25 mouse cellular contexts compared by ENCODE assay signal in the genomic region with DNA sequence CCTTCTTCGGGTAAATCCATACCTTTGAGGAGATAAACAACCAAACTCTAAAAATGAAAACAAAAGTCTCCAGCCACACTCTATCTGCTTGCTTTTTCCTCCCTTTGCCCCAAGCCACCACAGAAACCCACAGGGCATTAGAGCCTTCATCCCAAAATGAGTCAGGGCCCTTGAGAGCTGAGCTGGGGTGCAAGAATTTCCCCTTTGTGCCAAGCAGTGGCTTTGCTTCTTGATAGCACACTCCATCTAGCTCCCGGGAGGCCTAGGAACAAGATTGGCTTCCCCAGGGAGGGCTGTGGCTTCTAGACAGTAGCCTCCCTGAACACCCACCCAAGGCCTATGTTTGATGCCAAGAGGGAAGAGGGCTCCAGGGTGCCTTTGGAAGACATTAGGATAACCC. TPM values are rescaled to one million over a fixed set of nuclear protein-coding genes. Genes with fewer than 3 reads are reported as not detected.
DNase-seq lines count a peak whose midpoint lies in the region; ATAC-seq and TF ChIP-seq lines count a peak whose summit lies in the region.
"Had no signal": no experiment of that assay in that cellular context is flagged by ENCODE, and none has a peak within 500 bp of the region (broad histone marks: within the 10 kb centered on the region; RNA-seq: fewer than 3 reads in every experiment).

No protein-coding gene starts in this region.

- peak; percentile 39 for DNase-seq in 3T3-L1 (ENCODE audit: low read depth, low spot score)
- peak; percentile 88 for DNase-seq in CH12.LX (ENCODE audit: extremely low read depth)
- DNase-seq in induced T-regulatory cell, adult 2 months (ENCODE audit: low read depth) = peak; percentile 66
- no peak for DNase-seq in heart, adult 8-10 months (ENCODE audit: low spot score)
- no peak for DNase-seq in adrenal gland, postnatal 10 days
- DNase-seq in urinary bladder, postnatal 10 days (ENCODE audit: low spot score) = no peak
- DNase-seq: adrenal gland, adult 2 months; adrenal gland, adult 8-10 months; adrenal gland, postnatal 14 days; adrenal gland, postnatal 25 days; adrenal gland, postnatal 36 days; B cell, adult 2 months; cerebellum, adult 11 months; cerebellum, adult 11-12 months; cerebellum, adult 18-20 months; cerebellum, adult 2 months; cerebellum, adult 8-10 months; cerebellum, adult 9-10 months had no signal

- H3K9ac ChIP-seq in CH12.LX (ENCODE audit: insufficient read depth, low read depth) = no peak overlapping the region
- no peak overlapping the region for H3K9ac ChIP-seq in midbrain, embryonic 13.5 days (replicated peaks)

- H3K4me1 ChIP-seq in CH12.LX (ENCODE audit: control insufficient read depth in 1 of 2, insufficient read depth in 2 of 2) = peaks cover 54 to 94% of the 10 kb centered on the region in 2 experiments
- peaks cover 10% of the 10 kb centered on the region for H3K4me1 ChIP-seq in midbrain, embryonic 13.5 days (replicated peaks)

- no peak for TF ChIP-seq CTCF in C2C12 (IDR thresholded peaks at IDR 0.05; ENCODE audit: control insufficient read depth, insufficient read depth, insufficient read length)
- TF ChIP-seq CTCF in CH12.LX (conservative IDR thresholded peaks at IDR 0.05 in 1 of 2, IDR thresholded peaks at IDR 0.05 in 1 of 2; ENCODE audit: low read depth in 2 of 2, low read length in 2 of 2) = no peak

- WGBS in midbrain, embryonic 13.5 days = 84% methylated on average over 2 of the region's 2 CpGs

- in situ Hi-C loops in CH12.LX (cut with MboI; ENCODE audit: low pct_ligation_motif_present, low pct_unique_long_range_greater_than_20kb, low sequenced_read_pairs) = no loop called here

- H3K4me3 ChIP-seq in C2C12 (ENCODE audit: insufficient read depth, poor library complexity, severe bottlenecking) (no peak overlapping the region), CH12.LX (replicated peaks in 1 of 3; ENCODE audit: low read depth in 2 of 3, low read length in 2 of 3, poor library complexity in 1 of 3) (no peak overlapping the region)
- no peak overlapping the region for H3K4me3 ChIP-seq in midbrain, embryonic 13.5 days (replicated peaks)

- H3ac ChIP-seq in C2C12 (ENCODE audit: control insufficient read depth, insufficient read length, low read depth) = no peak overlapping the region

- H3K27me3 ChIP-seq in C2C12 (ENCODE audit: control insufficient read depth, insufficient read depth, insufficient read length) (peaks cover 37% of the 10 kb centered on the region), CH12.LX (replicated peaks) (no peaks in the 10 kb centered on the region)
- peaks cover 45% of the 10 kb centered on the region for H3K27me3 ChIP-seq in midbrain, embryonic 13.5 days

- no peak for TF ChIP-seq POLR2A in CH12.LX (IDR thresholded peaks at IDR 0.05; ENCODE audit: low read depth, low read length)

- H3K79me2 ChIP-seq in C2C12 (ENCODE audit: control insufficient read depth, insufficient read depth) = no peaks in the 10 kb centered on the region
- H3K79me2 ChIP-seq in CH12.LX (replicated peaks; ENCODE audit: control insufficient read depth, extremely low read depth, insufficient read depth, poor library complexity, severe bottlenecking) = no peaks in the 10 kb centered on the region

- H3K4me2 ChIP-seq in CH12.LX (ENCODE audit: insufficient read depth, low read depth, poor library complexity, severe bottlenecking) = peak overlapping the region; percentile 38
- H3K4me2 ChIP-seq in midbrain, embryonic 13.5 days (replicated peaks) = no peak overlapping the region

- no peak; the same call in none of the 2 replicates for TF ChIP-seq RAD21 in CH12.LX (IDR thresholded peaks at IDR 0.05; ENCODE audit: low read depth, low read length)

- H3K27ac ChIP-seq in CH12.LX (ENCODE audit: insufficient read depth, low read depth) = peak overlapping the region; percentile 44
- H3K27ac ChIP-seq in midbrain, embryonic 13.5 days = no peak overlapping the region

- no peaks in the 10 kb centered on the region for H3K9me3 ChIP-seq in CH12.LX (replicated peaks; ENCODE audit: low read length)
- H3K9me3 ChIP-seq in midbrain, embryonic 13.5 days = no peaks in the 10 kb centered on the region
- H3K9me3 ChIP-seq: G1E had no signal

- TF ChIP-seq EP300 in CH12.LX (IDR thresholded peaks at IDR 0.05; ENCODE audit: low read length) = peak; percentile 94

- no peak for ATAC-seq in midbrain, embryonic 13.5 days
- ATAC-seq: activated CD4-positive, CD25-positive, alpha-beta regulatory T cell, adult 4 months; CD4-positive, CD25-positive, alpha-beta regulatory T cell, adult 4 months; Patski had no signal

- no peaks in the 10 kb centered on the region for H3K36me3 ChIP-seq in C2C12 (ENCODE audit: control insufficient read depth, insufficient read depth)
- no peaks in the 10 kb centered on the region for H3K36me3 ChIP-seq in CH12.LX (replicated peaks in 1 of 2; ENCODE audit: control insufficient read depth in 1 of 2, insufficient read depth in 1 of 2, low read length in 1 of 2)
- 0 out of 2 replicates have a peak, but pooled peaks cover 2% of the 10 kb centered on the region for H3K36me3 ChIP-seq in midbrain, embryonic 13.5 days
- H3K36me3 ChIP-seq: G1E had no signal

- H3K79me3 ChIP-seq in C2C12 (ENCODE audit: low read depth) = no peaks in the 10 kb centered on the region

- dilution Hi-C loops in CH12.LX (cut with MboI; ENCODE audit: extremely low pct_ligation_motif_present, extremely low pct_unique_long_range_greater_than_20kb, low sequenced_read_pairs) = no loop called here

TF ChIP-seq in C2C12, 6 proteins besides CTCF, POLR2A, EP300 and RAD21:
- TF ChIP-seq FOSL1 (IDR thresholded peaks at IDR 0.05; ENCODE audit: insufficient read depth, low read length, poor library complexity, severe bottlenecking) = peak; percentile 46
- TF ChIP-seq MYOD1 (IDR thresholded peaks at IDR 0.05; ENCODE audit: control insufficient read depth, insufficient read length, low read depth) = no peak
- TF ChIP-seq CEBPB (IDR thresholded peaks at IDR 0.05; ENCODE audit: low read depth) = no peak
- TF ChIP-seq USF1 (IDR thresholded peaks at IDR 0.05; ENCODE audit: low read depth) = no peak
- no peak for TF ChIP-seq MYOG (IDR thresholded peaks at IDR 0.05; ENCODE audit: control insufficient read depth, extremely low read depth, insufficient read length)
- peak; percentile 63 for TF ChIP-seq MAX (IDR thresholded peaks at IDR 0.05)

TF ChIP-seq in CH12.LX, 34 proteins besides CTCF, POLR2A, EP300 and RAD21 (continues in another document):
- TF ChIP-seq RCOR1 (conservative IDR thresholded peaks at IDR 0.05; ENCODE audit: low read depth, low read length) (peak; percentile 70; the same call in 1 of the 2 replicates), JUND (conservative IDR thresholded peaks at IDR 0.05; ENCODE audit: low read depth, low read length) (peak; percentile 93), JUN (IDR thresholded peaks at IDR 0.05; ENCODE audit: insufficient read depth, low read depth, low read length) (peak; percentile 75), HCFC1 (IDR thresholded peaks at IDR 0.05; ENCODE audit: low read depth, low read length) (no peak), ELF1 (IDR thresholded peaks at IDR 0.05; ENCODE audit: low read depth, low read length) (no peak), GABPA (IDR thresholded peaks at IDR 0.05; ENCODE audit: insufficient replicate concordance, low read depth, low read length) (no peak), ZMIZ1 (IDR thresholded peaks at IDR 0.05; ENCODE audit: low read depth, low read length) (0 out of 2 replicates have a peak, but pooled peaks have one; percentile 39), MAFK (IDR thresholded peaks at IDR 0.05; ENCODE audit: insufficient replicate concordance, low read length) (peak; percentile 82), TCF12 (IDR thresholded peaks at IDR 0.05; ENCODE audit: low read depth, low read length) (peak; percentile 53), ETS1 (conservative IDR thresholded peaks at IDR 0.05; ENCODE audit: low read depth, low read length) (peak; percentile 89), SMC3 (IDR thresholded peaks at IDR 0.05; ENCODE audit: low read depth, low read length) (peak; percentile 8), E2F4 (IDR thresholded peaks at IDR 0.05; ENCODE audit: insufficient replicate concordance, low read depth, low read length) (0 out of 2 replicates have a peak, but pooled peaks have one; percentile 19), BHLHE40 (IDR thresholded peaks at IDR 0.05; ENCODE audit: low read depth, low read length) (peak; percentile 86), NRF1 (IDR thresholded peaks at IDR 0.05; ENCODE audit: low read depth, low read length) (no peak), CHD1 (IDR thresholded peaks at IDR 0.05; ENCODE audit: low read depth, low read length) (0 out of 2 replicates have a peak, but pooled peaks have one; percentile 69), MAZ (IDR thresholded peaks at IDR 0.05; ENCODE audit: low read depth, low read length) (peak; percentile 72), KAT2A (IDR thresholded peaks at IDR 0.05; ENCODE audit: insufficient replicate concordance, low read length) (0 out of 2 replicates have a peak, but pooled peaks have one; percentile 63), SIN3A (IDR thresholded peaks at IDR 0.05; ENCODE audit: low read length) (peak; percentile 35; the same call in 1 of the 2 replicates), IRF4 (IDR thresholded peaks at IDR 0.05; ENCODE audit: low read depth, low read length) (peak; percentile 97)

RNA-seq across cellular contexts. Expression of gene Tbx21, which starts 16.6 kb away (rescaled TPM):
- polyA plus RNA-seq in C2C12 (2012; fragmentation: generic; extraction: Trizol) (not detected), CH12.LX (2012; ENCODE audit: insufficient read length, low read depth) (0.09 TPM in 1 of 2 replicates, not detected in the other)
- total RNA-seq in CH12.LX (2012; rRNA removed) (0.08 TPM in 2 replicates), CH12.LX (2014; rRNA removed) (not detected in 2 replicates)
- total RNA-seq in heart, adult 8-10 months (2022) = under 1 TPM in 1 of 4 experiments, not detected in 3; 0.16 TPM
- polyA plus RNA-seq in midbrain, embryonic 13.5 days (2015; fragmentation: Nextera tagmentation; extraction: Ambion mirVana) = 0.08 and 0.16 TPM in 2 replicates
- total RNA-seq in adrenal gland, postnatal 10 days (2021) = under 1 TPM; 0.21 to 0.64 TPM
- total RNA-seq: G1E, MEL had no signal
- polyA plus RNA-seq: G1E, Patski had no signal

RNA-seq across cellular contexts. Expression of gene Tbkbp1, which starts 19.6 kb away (rescaled TPM):
- polyA plus RNA-seq in C2C12 (2012; fragmentation: generic; extraction: Trizol) (0.46 TPM), CH12.LX (2012; ENCODE audit: insufficient read length, low read depth) (5.2 and 5.7 TPM in 2 replicates)
- total RNA-seq in CH12.LX (2012; rRNA removed) (2.1 and 3.1 TPM in 2 replicates), CH12.LX (2014; rRNA removed) (0.44 and 1.2 TPM in 2 replicates)
- 10 to 100 TPM; 12.2 to 14.9 (median 13.9) TPM for total RNA-seq in heart, adult 8-10 months (2022)
- polyA plus RNA-seq in midbrain, embryonic 13.5 days (2015; fragmentation: Nextera tagmentation; extraction: Ambion mirVana) = 5.6 and 6.7 TPM in 2 replicates
- 10 to 100 TPM; 20.9 to 25.4 TPM for total RNA-seq in adrenal gland, postnatal 10 days (2021)

RNA-seq across cellular contexts. Expression of gene Kpnb1, which starts 56.0 kb away (rescaled TPM):
- polyA plus RNA-seq in C2C12 (2012; fragmentation: generic; extraction: Trizol) = 180 TPM
- 194 and 264 TPM in 2 replicates for total RNA-seq in CH12.LX (2012; rRNA removed)
- total RNA-seq in CH12.LX (2014; rRNA removed) = 234 and 260 TPM in 2 replicates
- 411 and 465 TPM in 2 replicates for polyA plus RNA-seq in CH12.LX (2012; ENCODE audit: insufficient read length, low read depth)
- 10 to 100 TPM; 78.7 to 80.0 (median 79.7) TPM for total RNA-seq in heart, adult 8-10 months (2022)
- 43.0 and 47.3 TPM in 2 replicates for polyA plus RNA-seq in midbrain, embryonic 13.5 days (2015; fragmentation: Nextera tagmentation; extraction: Ambion mirVana)
- 100 to 1,000 TPM; 109 to 115 TPM for total RNA-seq in adrenal gland, postnatal 10 days (2021)

Comparison
In these comparisons a context has a peak if more than half of its experiments do, and no peak if none do; other contexts are left out.
1. DNase-seq: peak in 3T3-L1 (single experiment), CH12.LX (single experiment) and induced T-regulatory cell, adult 2 months (single experiment); none in heart, adult 8-10 months (single experiment), adrenal gland, postnatal 10 days (single experiment) and urinary bladder, postnatal 10 days (single experiment).